Mouse (Mus musculus): ENCODE measurements around the gene Enox1. TPM values are rescaled to one million over a fixed set of nuclear protein-coding genes. Genes with fewer than 3 reads are reported as not detected.
A peak's percentile ranks its signal among the peaks of the same experiment; 100 is the strongest.

Gene Enox1
- total RNA-seq, 2 experiments from 2014 or later: 0.48 to 1.1 TPM

DNA sequence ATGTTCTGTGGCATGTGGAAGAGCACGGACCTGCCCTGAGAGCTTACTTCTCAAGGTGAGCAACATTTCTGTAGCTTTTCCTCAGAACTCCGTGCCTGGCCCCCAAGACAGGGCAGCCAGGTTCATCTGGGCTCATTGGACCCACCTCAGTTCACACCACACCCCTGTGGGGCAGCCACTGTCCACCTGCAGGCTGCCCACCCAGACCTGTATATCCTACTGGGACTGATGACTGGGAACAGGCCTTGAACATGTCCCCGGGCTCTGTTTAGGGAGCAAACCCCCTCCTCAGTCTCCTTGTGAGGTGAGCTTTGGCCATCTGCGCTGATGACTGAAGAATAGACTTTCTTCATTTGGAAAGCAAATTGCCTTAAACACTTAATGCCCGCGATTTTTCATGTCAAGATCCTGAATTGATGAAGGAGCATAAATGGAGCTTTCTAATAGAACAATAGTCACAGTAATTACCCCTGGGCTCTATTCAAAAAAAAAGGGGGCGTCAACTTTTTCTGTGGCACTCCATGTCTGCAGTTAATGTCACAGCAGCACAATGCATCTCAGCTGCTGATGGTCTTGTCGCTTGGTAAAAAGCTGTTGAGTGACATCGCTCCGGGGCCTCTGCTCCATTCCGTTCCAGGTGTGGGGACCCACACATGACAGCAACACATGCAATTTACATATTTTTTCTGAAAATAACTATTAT lies 436.7 kb downstream of the Enox1 start:
- no peak for DNase-seq
- no peak overlapping the region for H3K27ac ChIP-seq
- no peak overlapping the region for H3K4me3 ChIP-seq
- intact Hi-C loops (cut with DNase I): no loop called here
- no peak for TF ChIP-seq CTCF (IDR thresholded peaks at IDR 0.05)

DNA sequence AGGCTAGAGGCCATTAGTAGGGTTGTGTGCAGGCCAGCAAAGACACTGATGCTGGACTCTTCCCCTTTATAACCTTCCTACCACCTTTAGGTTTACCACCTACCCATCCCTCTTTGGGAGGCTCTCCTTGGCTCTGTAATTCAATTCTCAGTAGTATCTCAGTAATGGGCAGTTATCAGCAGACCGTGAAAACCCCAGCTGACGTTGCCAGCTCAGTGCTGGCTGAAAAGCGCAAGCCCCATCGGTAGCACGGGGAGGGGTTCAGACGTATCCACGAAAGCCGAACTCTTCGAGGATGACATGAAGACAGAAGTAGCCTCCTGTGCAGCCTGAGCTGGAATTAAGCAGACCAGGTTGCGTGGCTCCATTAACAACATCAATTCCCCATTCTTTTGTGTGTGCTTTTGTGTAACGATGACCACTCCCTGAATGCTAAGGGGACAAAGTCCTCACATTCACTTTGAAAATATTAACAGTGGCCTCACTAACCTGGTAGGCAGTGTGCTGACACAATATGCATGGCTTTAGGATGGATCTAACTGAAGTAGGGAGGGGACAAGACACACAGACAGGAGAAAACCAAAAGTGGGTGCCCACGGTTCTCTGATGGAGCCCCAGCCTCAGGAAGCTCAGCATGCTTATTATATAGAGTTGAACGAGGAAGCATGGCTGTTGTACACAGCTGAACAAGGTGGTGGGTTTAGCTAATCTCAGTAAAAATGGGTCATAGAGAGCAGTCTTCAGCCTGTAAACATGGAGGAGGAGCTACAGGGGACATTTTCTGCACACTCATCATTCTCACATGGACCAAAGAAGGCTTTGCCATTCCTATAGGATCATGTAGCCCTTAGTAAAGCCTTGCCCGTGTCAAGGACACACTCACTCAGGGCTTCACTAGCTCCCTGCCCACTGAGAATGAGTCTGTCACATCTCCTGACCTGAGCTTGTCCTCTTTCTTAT lies 439.9 kb downstream of the Enox1 start:
- no peak for TF ChIP-seq CTCF (IDR thresholded peaks at IDR 0.05)
- no peak overlapping the region for H3K4me3 ChIP-seq
- H3K27ac ChIP-seq: no peak overlapping the region
- intact Hi-C loops (cut with DNase I): no loop called here
- no peak for DNase-seq

DNA sequence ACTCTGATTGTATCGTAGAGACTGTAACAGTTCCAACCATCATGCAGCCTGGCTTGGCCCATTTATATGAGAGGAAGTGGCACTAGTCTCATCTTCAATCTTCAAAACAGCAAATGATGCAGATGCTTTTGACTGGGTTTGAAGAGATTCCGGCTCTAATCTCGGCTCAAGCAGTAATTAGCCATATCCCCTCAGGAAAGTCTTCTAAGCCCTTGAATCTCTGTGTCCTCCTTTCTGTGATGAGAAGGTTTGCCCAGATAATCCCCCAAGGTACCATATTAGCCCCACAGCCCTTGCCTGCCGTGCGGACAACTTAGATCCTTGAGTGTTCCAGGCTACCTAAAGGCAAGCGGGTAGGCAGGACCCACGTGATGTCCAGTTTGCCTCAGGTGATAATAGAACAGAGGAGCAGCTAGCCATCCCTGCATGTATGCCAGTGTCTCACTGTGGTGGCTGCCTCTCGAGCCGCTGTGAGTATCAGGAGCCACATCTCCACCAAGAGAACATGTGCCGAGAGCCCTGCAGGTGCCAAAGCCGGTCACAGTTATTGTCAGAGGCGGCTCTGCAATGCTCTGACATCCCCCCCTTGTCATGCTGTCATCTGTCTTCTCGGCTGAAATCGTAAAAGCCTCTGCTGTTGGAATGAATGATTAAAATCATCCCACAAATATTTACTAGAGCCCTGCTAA lies 442.6 kb downstream of the Enox1 start:
- no peak overlapping the region for H3K4me3 ChIP-seq

GRCm38 (mm10) chr14:77600773-77601172 lies 444.2 kb downstream of the Enox1 start:
- Histone ChIP-seq H3K27ac (no peak overlapping the region), H3K4me3 (no peak overlapping the region)
- no peak for TF ChIP-seq CTCF (IDR thresholded peaks at IDR 0.05)
- no peak for DNase-seq
- intact Hi-C loops (cut with DNase I): loop anchor here (10.0 kb wide), 1 partner anchor 324 kb away; no protein-coding TSS in a partner anchor

More for the DNA sequence above, 442.6 kb downstream of the Enox1 start:
- intact Hi-C loops (cut with DNase I): no loop called here
- no peak for DNase-seq
- no peak for TF ChIP-seq CTCF (IDR thresholded peaks at IDR 0.05)
- no peak overlapping the region for H3K27ac ChIP-seq

GRCm38 (mm10) chr14:77601446-77601845 lies 444.9 kb downstream of the Enox1 start:
- intact Hi-C loops (cut with DNase I): loop anchor here (10.0 kb wide), 1 partner anchor 323 kb away; no protein-coding TSS in a partner anchor
- no peak for DNase-seq
- no peak overlapping the region for H3K4me3 ChIP-seq
- no peak for TF ChIP-seq CTCF (IDR thresholded peaks at IDR 0.05)
- H3K27ac ChIP-seq: no peak overlapping the region

DNA sequence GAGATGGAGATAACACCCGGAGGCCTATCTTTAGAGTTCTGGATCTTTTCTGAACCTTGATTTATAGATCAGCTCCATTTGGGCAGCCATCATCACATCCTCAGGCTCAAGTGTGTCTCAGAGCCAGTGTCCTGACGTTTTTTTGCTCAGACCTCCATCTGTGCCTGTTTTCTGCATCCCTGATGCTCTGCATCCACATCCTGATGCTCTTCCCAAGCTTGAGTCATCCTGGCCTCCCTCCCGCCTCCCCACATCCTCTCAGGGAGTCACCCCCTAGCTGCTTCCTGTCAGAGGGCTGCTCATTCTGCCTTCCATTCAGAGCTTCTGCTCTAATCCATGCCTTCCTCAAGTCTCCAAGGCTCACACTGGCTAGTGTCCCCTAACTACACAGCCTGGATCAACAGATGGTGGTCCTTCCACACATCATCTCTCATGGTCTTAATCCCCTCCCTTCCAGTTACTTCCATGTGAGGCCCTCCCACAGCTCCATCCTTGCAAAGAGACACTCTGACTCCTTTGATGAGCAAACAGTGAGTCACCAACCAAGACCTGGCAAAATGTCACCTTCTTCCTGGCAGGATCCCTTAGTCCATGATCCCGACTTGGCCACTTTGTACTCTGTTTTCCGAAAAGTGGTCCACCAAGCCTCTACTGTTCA lies 451.7 kb downstream of the Enox1 start:
- intact Hi-C loops (cut with DNase I): loop anchor here (10.0 kb wide), 1 partner anchor 316 kb away; no protein-coding TSS in a partner anchor
- no peak for TF ChIP-seq CTCF (IDR thresholded peaks at IDR 0.05)
- peak; percentile 52 for DNase-seq
- H3K27ac ChIP-seq: no peak overlapping the region
- no peak overlapping the region for H3K4me3 ChIP-seq

GRCm38 (mm10) chr14:77615201-77615600 lies 458.6 kb downstream of the Enox1 start:
- no peak for TF ChIP-seq CTCF (IDR thresholded peaks at IDR 0.05)
- DNase-seq: no peak
- Histone ChIP-seq H3K4me3 (no peak overlapping the region), H3K27ac (no peak overlapping the region)
- intact Hi-C loops (cut with DNase I): no loop called here

GRCm38 (mm10) chr14:77617250-77617649 lies 460.7 kb downstream of the Enox1 start:
- Histone ChIP-seq H3K27ac (no peak overlapping the region), H3K4me3 (no peak overlapping the region)
- TF ChIP-seq CTCF (IDR thresholded peaks at IDR 0.05): no peak
- DNase-seq: no peak
- intact Hi-C loops (cut with DNase I): no loop called here

DNA sequence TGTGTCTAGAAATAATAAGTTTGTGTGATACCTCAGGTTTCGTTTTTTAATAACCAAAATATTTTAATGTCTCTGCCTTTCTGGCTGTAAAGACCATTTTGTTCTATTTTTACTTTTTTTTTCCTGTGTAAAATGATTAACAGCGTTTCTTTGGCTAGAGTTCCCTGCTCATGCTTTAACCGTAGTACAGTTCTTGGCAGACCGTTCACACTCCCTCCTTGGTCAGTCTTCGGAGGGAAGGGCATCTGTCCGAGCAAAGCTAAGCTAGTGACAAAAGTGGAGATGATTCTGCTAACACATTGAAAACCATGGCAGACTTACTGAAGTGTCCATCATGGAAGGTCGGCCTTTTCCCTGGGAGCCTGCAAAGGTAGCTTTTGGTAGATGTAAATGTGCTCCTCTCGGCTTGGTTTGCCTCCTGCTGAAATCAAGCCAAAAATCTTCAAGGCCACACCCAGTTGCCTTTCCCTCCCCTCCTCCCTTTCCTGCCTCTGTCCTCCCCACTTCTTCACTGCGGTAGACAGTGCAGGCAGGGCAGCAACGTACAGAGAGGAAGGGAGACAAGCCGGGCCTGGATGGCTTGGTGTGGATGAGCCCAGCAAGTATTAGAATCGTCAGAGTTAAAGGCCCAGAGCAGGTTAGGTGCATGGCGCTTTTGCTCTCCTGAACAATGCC lies 461.7 kb downstream of the Enox1 start:
- Histone ChIP-seq H3K27ac (no peak overlapping the region), H3K4me3 (no peak overlapping the region)
- TF ChIP-seq CTCF (IDR thresholded peaks at IDR 0.05): no peak
- DNase-seq: no peak
- intact Hi-C loops (cut with DNase I): no loop called here

- intact Hi-C loops (cut with DNase I): no loop called here
- Histone ChIP-seq H3K4me3 (no peak overlapping the region), H3K27ac (no peak overlapping the region)
- TF ChIP-seq CTCF (IDR thresholded peaks at IDR 0.05): no peak
- no peak for DNase-seq
These were observed 465.1 kb downstream of the Enox1 start for GRCm38 (mm10) chr14:77621473-77622264.

Measured in gastrocnemius, adult 2 months (tissue).